Mouse (Mus musculus) heart, embryonic 13.5 days (tissue): Measurements from ENCODE around the gene Gdpd3. TPM values are rescaled to one million over a fixed set of nuclear protein-coding genes. Genes with fewer than 3 reads are reported as not detected.
"Not testable (repeated sequence)": the region's sequence is repeated elsewhere in the genome, so short reads cannot be mapped to it uniquely, and the experiment has no call there.

ENCODE experiments used
- ATAC-seq: fragments of 200-750 bp; cut with Nextera tagmentation; 2 replicates; pipeline ENCODE4 v1.8.0; 2017; ENCODE audit warnings: moderate TSS enrichment; ENCODE audit not compliant: insufficient number of reproducible peaks, low FRiP score, low TSS enrichment; ENCODE audit errors: extremely low read depth
- H3K27ac ChIP-seq: fragments of 300-500 bp; sonication (generic); replicated peaks from 2 replicates; pipeline ENCODE4 v1.5.1; 2015; ENCODE audit warnings: moderate library complexity, mild to moderate bottlenecking, inconsistent platforms
- H3K27me3 ChIP-seq: fragments of 300-500 bp; sonication (generic); replicated peaks from 2 replicates; pipeline ENCODE4 v1.6.1; 2015; ENCODE audit warnings: mild to moderate bottlenecking, inconsistent platforms
- H3K36me3 ChIP-seq: fragments of 300-500 bp; sonication (generic); 2 replicates; pipeline ENCODE4 v1.6.1; 2015; ENCODE audit warnings: mild to moderate bottlenecking, inconsistent platforms
- H3K4me1 ChIP-seq: fragments of 300-500 bp; sonication (generic); 2 replicates; pipeline ENCODE4 v1.6.1; 2015; ENCODE audit warnings: inconsistent platforms
- H3K4me2 ChIP-seq: fragments of 300-500 bp; sonication (generic); 2 replicates; pipeline ENCODE4 v1.6.1; 2015; ENCODE audit warnings: inconsistent platforms, mild to moderate bottlenecking, moderate library complexity
- H3K4me3 ChIP-seq: fragments of 300-500 bp; sonication (generic); 2 replicates; pipeline ENCODE4 v1.5.1; 2015; ENCODE audit warnings: moderate library complexity, mild to moderate bottlenecking, inconsistent platforms
- H3K9ac ChIP-seq: fragments of 300-500 bp; sonication (generic); 2 replicates; pipeline ENCODE4 v1.6.1; 2015; ENCODE audit warnings: inconsistent platforms, mild to moderate bottlenecking, moderate library complexity
- H3K9me3 ChIP-seq: fragments of 300-500 bp; sonication (generic); 2 replicates; pipeline ENCODE4 v1.6.1; 2016; ENCODE audit warnings: inconsistent platforms
- WGBS: fragments of 180-500 bp; shearing (Covaris S2); methylation state at CpG from one replicate; pipeline ENCODE4 v1.1.7; 2015; ENCODE audit warnings: mixed read lengths; 5-methylcytosine and 5-hydroxymethylcytosine counted together
- polyA plus RNA-seq: library from polyadenylated mRNA; unstranded; fragments of >200 nt; fragmentation: Nextera tagmentation; extraction: Ambion mirVana; gene quantifications from 2 replicates; pipeline ENCODE4 v1.2.1, GENCODE M21; 2015

Gdpd3 gene
- polyA plus RNA-seq: 1.2 and 1.4 TPM in 2 replicates

GRCm38 (mm10) chr7:126766201-126766600, at the start of gene Gdpd3:
Gene Gdpd3 (plus strand): TSS chr7:126766334.
- Histone ChIP-seq H3K4me1 (peaks cover 20% of the 10 kb centered on the region), H3K4me3 (no peak within 1 kb of the TSS), H3K9ac (peak within 1 kb of the TSS; percentile 8; the same call in 1 of the 2 replicates), H3K4me2 (no peak within 1 kb of the TSS), H3K27ac (no peak within 1 kb of the TSS), H3K9me3 (no peaks in the 10 kb centered on the region), H3K27me3 (no peaks in the 10 kb centered on the region), H3K36me3 (peaks cover 91% of the 10 kb centered on the region)
- 91% methylated on average over 16 of the region's 16 CpGs for WGBS
- no peak for ATAC-seq

GRCm38 (mm10) chr7:126717566-126717965, 48.6 kb upstream of the Gdpd3 start:
- Histone ChIP-seq H3K4me1 (no peaks in the 10 kb centered on the region), H3K36me3 (no peaks in the 10 kb centered on the region), H3K27me3 (no peaks in the 10 kb centered on the region), H3K9me3 (no peaks in the 10 kb centered on the region), H3K4me3 (no peak overlapping the region), H3K9ac (no peak overlapping the region), H3K4me2 (no peak overlapping the region), H3K27ac (no peak overlapping the region)
- no peak for ATAC-seq
- 81% methylated on average over 3 of the region's 3 CpGs for WGBS

GRCm38 (mm10) chr7:126718787-126719337, 47.3 kb upstream of the Gdpd3 start:
- no peak for ATAC-seq
- no peak overlapping the region for H3K4me2 ChIP-seq
- H3K9me3 ChIP-seq: 0 out of 2 replicates have a peak, but pooled peaks cover 4% of the 10 kb centered on the region
- no peak overlapping the region for H3K4me3 ChIP-seq
- 88% methylated on average over 5 of the region's 5 CpGs for WGBS
- H3K4me1 ChIP-seq: no peaks in the 10 kb centered on the region
- H3K36me3 ChIP-seq: no peaks in the 10 kb centered on the region
- H3K27me3 ChIP-seq: no peaks in the 10 kb centered on the region
- no peak overlapping the region for H3K9ac ChIP-seq
- H3K27ac ChIP-seq: no peak overlapping the region

GRCm38 (mm10) chr7:126721635-126722034, 44.5 kb upstream of the Gdpd3 start:
- H3K9me3 ChIP-seq: 0 out of 2 replicates have a peak, but pooled peaks cover 4% of the 10 kb centered on the region
- H3K9ac ChIP-seq: no peak overlapping the region
- no peaks in the 10 kb centered on the region for H3K4me1 ChIP-seq
- ATAC-seq: no peak
- no peak overlapping the region for H3K4me2 ChIP-seq
- H3K27me3 ChIP-seq: no peaks in the 10 kb centered on the region
- no peak overlapping the region for H3K27ac ChIP-seq
- 82% methylated on average over 13 of the region's 13 CpGs for WGBS
- H3K4me3 ChIP-seq: no peak overlapping the region
- H3K36me3 ChIP-seq: no peaks in the 10 kb centered on the region

GRCm38 (mm10) chr7:126725077-126725476, 41.1 kb upstream of the Gdpd3 start:
- Histone ChIP-seq H3K36me3 (no peaks in the 10 kb centered on the region), H3K4me1 (no peaks in the 10 kb centered on the region), H3K9ac (no peak overlapping the region), H3K9me3 (0 out of 2 replicates have a peak, but pooled peaks cover 4% of the 10 kb centered on the region), H3K27ac (no peak overlapping the region), H3K4me3 (no peak overlapping the region), H3K27me3 (no peaks in the 10 kb centered on the region), H3K4me2 (no peak overlapping the region)
- ATAC-seq: no peak
- 51% methylated on average over 3 of the region's 3 CpGs for WGBS

GRCm38 (mm10) chr7:126725667-126726066, 40.5 kb upstream of the Gdpd3 start:
- no peak for ATAC-seq

GRCm38 (mm10) chr7:126730256-126730789, 35.8 kb upstream of the Gdpd3 start:
- not testable (repeated sequence) for H3K4me2 ChIP-seq, H3K9ac ChIP-seq, H3K4me3 ChIP-seq, ATAC-seq, H3K36me3 ChIP-seq, H3K4me1 ChIP-seq, H3K9me3 ChIP-seq, H3K27ac ChIP-seq, H3K27me3 ChIP-seq
- 67% methylated on average over 4 of the region's 4 CpGs for WGBS

More at GRCm38 (mm10) chr7:126725667-126726066, 40.5 kb upstream of the Gdpd3 start:
- H3K4me3 ChIP-seq: no peak overlapping the region
- no peak overlapping the region for H3K9ac ChIP-seq
- H3K4me1 ChIP-seq: no peaks in the 10 kb centered on the region
- H3K27ac ChIP-seq: no peak overlapping the region
- WGBS: 65% methylated on average over 5 of the region's 5 CpGs
- H3K4me2 ChIP-seq: no peak overlapping the region
- 0 out of 2 replicates have a peak, but pooled peaks cover 4% of the 10 kb centered on the region for H3K9me3 ChIP-seq
- no peaks in the 10 kb centered on the region for H3K36me3 ChIP-seq
- H3K27me3 ChIP-seq: no peaks in the 10 kb centered on the region

GRCm38 (mm10) chr7:126736122-126736521, 30.0 kb upstream of the Gdpd3 start:
- Histone ChIP-seq H3K9me3 (no peaks in the 10 kb centered on the region), H3K36me3 (no peaks in the 10 kb centered on the region), H3K27me3 (no peaks in the 10 kb centered on the region), H3K4me3 (no peak overlapping the region), H3K9ac (no peak overlapping the region), H3K4me1 (no peaks in the 10 kb centered on the region), H3K4me2 (no peak overlapping the region), H3K27ac (no peak overlapping the region)
- WGBS: 68% methylated on average over 8 of the region's 8 CpGs
- ATAC-seq: no peak

GRCm38 (mm10) chr7:126739551-126739950, 26.6 kb upstream of the Gdpd3 start:
- Histone ChIP-seq H3K36me3 (no peaks in the 10 kb centered on the region), H3K27ac (no peak overlapping the region), H3K9ac (no peak overlapping the region), H3K27me3 (no peaks in the 10 kb centered on the region), H3K4me3 (no peak overlapping the region), H3K4me1 (no peaks in the 10 kb centered on the region), H3K9me3 (no peaks in the 10 kb centered on the region), H3K4me2 (no peak overlapping the region)
- WGBS: 85% methylated on average over 17 of the region's 17 CpGs
- no peak for ATAC-seq

- Histone ChIP-seq H3K4me2 (no peak overlapping the region), H3K9me3 (no peaks in the 10 kb centered on the region), H3K36me3 (no peaks in the 10 kb centered on the region), H3K27ac (no peak overlapping the region), H3K4me1 (no peaks in the 10 kb centered on the region), H3K9ac (no peak overlapping the region), H3K4me3 (no peak overlapping the region), H3K27me3 (no peaks in the 10 kb centered on the region)
- ATAC-seq: no peak
- WGBS: 79% methylated on average over 13 of the region's 13 CpGs
These were observed 25.9 kb upstream of the Gdpd3 start for GRCm38 (mm10) chr7:126740132-126740735.

- no peaks in the 10 kb centered on the region for H3K4me1 ChIP-seq
- H3K9ac ChIP-seq: no peak overlapping the region
- ATAC-seq: no peak
- H3K4me3 ChIP-seq: no peak overlapping the region
- no peaks in the 10 kb centered on the region for H3K9me3 ChIP-seq
- WGBS: 61% methylated on average over 5 of the region's 5 CpGs
- no peak overlapping the region for H3K27ac ChIP-seq
- H3K27me3 ChIP-seq: no peaks in the 10 kb centered on the region
- H3K36me3 ChIP-seq: no peaks in the 10 kb centered on the region
- H3K4me2 ChIP-seq: no peak overlapping the region
These were observed 25.2 kb upstream of the Gdpd3 start for GRCm38 (mm10) chr7:126740977-126741376.

- Histone ChIP-seq H3K4me1 (no peaks in the 10 kb centered on the region), H3K36me3 (no peaks in the 10 kb centered on the region), H3K9me3 (no peaks in the 10 kb centered on the region), H3K27ac (no peak overlapping the region), H3K9ac (no peak overlapping the region), H3K4me2 (no peak overlapping the region), H3K4me3 (no peak overlapping the region), H3K27me3 (no peaks in the 10 kb centered on the region)
- no peak for ATAC-seq
- WGBS: 73% methylated on average over 5 of the region's 5 CpGs
These were observed 24.7 kb upstream of the Gdpd3 start for GRCm38 (mm10) chr7:126741452-126741851.
